Mouse (Mus musculus): ENCODE measurements around the gene Rgs2.
A peak's percentile ranks its signal among the peaks of the same experiment; 100 is the strongest.

Gene Rgs2

GRCm38 (mm10) chr1:144003904-144004740, at the start of gene Rgs2:
TSS of gene Rgs2 (minus strand) at chr1:144004161.
- peak; percentile 93 to 96 for DNase-seq (ENCODE audit: low spot score in 2 of 2)

- DNase-seq (ENCODE audit: low spot score in 2 of 2): no peak
Measured at GRCm38 (mm10) chr1:144053401-144053800, 49.4 kb upstream of the Rgs2 start.

- DNase-seq (ENCODE audit: low spot score in 2 of 2): no peak
Measured at GRCm38 (mm10) chr1:144041826-144042225, 37.9 kb upstream of the Rgs2 start.

- no peak for DNase-seq (ENCODE audit: low spot score in 2 of 2)
Measured at GRCm38 (mm10) chr1:144033498-144033897, 29.5 kb upstream of the Rgs2 start.

- DNase-seq (ENCODE audit: low spot score in 2 of 2): no peak
Measured at GRCm38 (mm10) chr1:144030499-144030898, 26.5 kb upstream of the Rgs2 start.

- no peak for DNase-seq (ENCODE audit: low spot score in 2 of 2)
Measured at GRCm38 (mm10) chr1:144029679-144030078, 25.7 kb upstream of the Rgs2 start.

- no peak for DNase-seq (ENCODE audit: low spot score in 2 of 2)
Measured at GRCm38 (mm10) chr1:144018417-144018958, 14.5 kb upstream of the Rgs2 start.

- no peak for DNase-seq (ENCODE audit: low spot score in 2 of 2)
Measured at GRCm38 (mm10) chr1:144013913-144014312, 10.0 kb upstream of the Rgs2 start.

- DNase-seq (ENCODE audit: low spot score in 2 of 2): no peak
Measured at GRCm38 (mm10) chr1:144007341-144007740, 3.4 kb upstream of the Rgs2 start.

- peak; percentile 52 to 61 for DNase-seq (ENCODE audit: low spot score in 2 of 2)
Measured at GRCm38 (mm10) chr1:144006542-144006941, 2.6 kb upstream of the Rgs2 start.

GRCm38 (mm10) chr1:144005648-144006047, 1.7 kb upstream of the Rgs2 start:
- DNase-seq (ENCODE audit: low spot score in 2 of 2): no peak

- peak; percentile 10 to 24 for DNase-seq (ENCODE audit: low spot score in 2 of 2)
Measured at GRCm38 (mm10) chr1:144004741-144005140, 780 bp upstream of the Rgs2 start.

- DNase-seq (ENCODE audit: low spot score in 2 of 2): peak; percentile 41 to 45
Measured at GRCm38 (mm10) chr1:144003416-144003815, 545 bp downstream of the Rgs2 start.

- DNase-seq (ENCODE audit: low spot score in 2 of 2): no peak
Measured at GRCm38 (mm10) chr1:144002715-144003066, 1.3 kb downstream of the Rgs2 start.

- DNase-seq (ENCODE audit: low spot score in 2 of 2): no peak
Measured at GRCm38 (mm10) chr1:144002036-144002714, 1.8 kb downstream of the Rgs2 start.

- DNase-seq (ENCODE audit: low spot score in 2 of 2): no peak
Measured at GRCm38 (mm10) chr1:144000246-144000645, 3.7 kb downstream of the Rgs2 start.

GRCm38 (mm10) chr1:143999371-143999920, 4.5 kb downstream of the Rgs2 start:
- no peak for DNase-seq (ENCODE audit: low spot score in 2 of 2)

GRCm38 (mm10) chr1:143993026-143993425, 10.9 kb downstream of the Rgs2 start:
- no peak for DNase-seq (ENCODE audit: low spot score in 2 of 2)

GRCm38 (mm10) chr1:143992528-143992927, 11.4 kb downstream of the Rgs2 start:
- DNase-seq (ENCODE audit: low spot score in 2 of 2): no peak

GRCm38 (mm10) chr1:143990263-143990662, 13.7 kb downstream of the Rgs2 start:
- no peak for DNase-seq (ENCODE audit: low spot score in 2 of 2)

- DNase-seq (ENCODE audit: low spot score in 2 of 2): no peak
Measured at GRCm38 (mm10) chr1:143989773-143990172, 14.2 kb downstream of the Rgs2 start.

GRCm38 (mm10) chr1:143988756-143989155, 15.2 kb downstream of the Rgs2 start:
- no peak for DNase-seq (ENCODE audit: low spot score in 2 of 2)

Measured in frontal cortex, postnatal 14 days (tissue).